Mouse (Mus musculus) small intestine, adult 2 months (tissue): ENCODE data around the gene Slc17a2.

ENCODE experiments used
- CTCF ChIP-seq: fragments of 200-500 bp; IDR thresholded peaks from 2 replicates; pipeline ENCODE4 v1.5.1; 2012; ENCODE audit warnings: low read depth, mild to moderate bottlenecking, control low read depth, inconsistent platforms, low read length, moderate library complexity, mixed read lengths; ENCODE audit not compliant: insufficient replicate concordance, insufficient read length; ENCODE audit errors: extremely low read depth
- POLR2A ChIP-seq: fragments of 200-500 bp; IDR thresholded peaks from 2 replicates; pipeline ENCODE4 v1.6.1; 2012; ENCODE audit warnings: low read depth, mild to moderate bottlenecking, control low read depth, inconsistent platforms, low read length, moderate library complexity

DNA sequence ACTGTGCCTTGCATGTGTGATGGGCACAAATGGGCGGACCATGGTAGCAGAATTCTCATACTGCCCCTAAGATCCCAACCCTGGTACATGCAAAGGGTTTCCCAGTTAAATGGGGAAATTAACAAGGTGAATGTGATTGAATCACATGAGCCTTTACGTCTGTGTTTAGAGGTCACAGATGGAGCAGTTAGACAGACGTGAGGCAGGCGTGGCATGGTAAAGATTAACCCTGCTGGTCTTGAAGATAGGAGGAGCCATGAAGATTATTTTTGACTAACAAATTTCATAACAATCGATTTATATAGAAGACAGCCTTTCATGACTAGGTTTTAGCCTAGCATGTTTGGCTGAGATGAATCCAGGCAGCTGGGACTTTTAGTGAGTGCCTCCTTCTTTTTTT is 66.3 kb downstream of the Slc17a2 start:
- TF ChIP-seq POLR2A (no peak), CTCF (no peak)
